Mouse (Mus musculus) left cerebral cortex, postnatal 10 days (tissue): Measurements from ENCODE around the gene Nkg7. TPM values are rescaled to one million over a fixed set of nuclear protein-coding genes. Genes with fewer than 3 reads are reported as not detected.

Experiments used
- DNase-seq, 2 experiments: peaks; one replicate each; pipeline ENCODE4 v3.0.0; 2021 to 2022; ENCODE audit warnings: low spot score in 2 of 2, mixed read lengths in 1 of 2; ENCODE audit errors: extremely low spot score in 1 of 2
- intact Hi-C: fragments of 180-260 bp; cut with DNase I; formaldehyde crosslinking; loops from one replicate; pipeline ENCODE4 v1.15.1; 2025
- microRNA-seq: library from miRNA; unstranded; fragments of <30 nt; microRNA quantifications from one replicate; pipeline ENCODE4 v1.2.0, GENCODE M21; 2022
- total RNA-seq, 2 experiments: library from RNA; stranded (reverse); gene quantifications; 2 replicates each; pipeline ENCODE4 v1.2.3; 2021

Gene Nkg7
- total RNA-seq, 2 experiments from 2014 or later: not detected

DNA sequence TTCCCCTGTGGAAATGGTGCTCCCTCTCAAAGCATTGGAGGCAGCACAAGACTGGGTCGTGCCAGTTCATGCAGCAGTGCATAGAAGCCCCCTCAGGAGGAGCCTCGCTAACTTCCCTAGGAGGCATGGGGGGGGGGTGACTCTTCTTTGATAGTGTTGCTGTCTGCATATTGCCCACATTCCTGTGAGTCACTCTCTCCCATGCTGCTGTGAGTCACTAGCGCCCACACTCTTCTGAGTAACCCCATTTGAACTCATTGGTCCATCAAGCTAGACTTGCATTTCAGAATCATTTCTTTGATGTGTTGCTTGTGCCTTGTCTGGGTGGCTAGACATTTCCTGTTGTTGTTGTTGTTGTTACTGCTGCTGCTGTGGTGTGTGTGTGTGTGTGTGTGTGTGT, 44.3 kb downstream of the Nkg7 start:
- intact Hi-C loops: no loop called here

DNA sequence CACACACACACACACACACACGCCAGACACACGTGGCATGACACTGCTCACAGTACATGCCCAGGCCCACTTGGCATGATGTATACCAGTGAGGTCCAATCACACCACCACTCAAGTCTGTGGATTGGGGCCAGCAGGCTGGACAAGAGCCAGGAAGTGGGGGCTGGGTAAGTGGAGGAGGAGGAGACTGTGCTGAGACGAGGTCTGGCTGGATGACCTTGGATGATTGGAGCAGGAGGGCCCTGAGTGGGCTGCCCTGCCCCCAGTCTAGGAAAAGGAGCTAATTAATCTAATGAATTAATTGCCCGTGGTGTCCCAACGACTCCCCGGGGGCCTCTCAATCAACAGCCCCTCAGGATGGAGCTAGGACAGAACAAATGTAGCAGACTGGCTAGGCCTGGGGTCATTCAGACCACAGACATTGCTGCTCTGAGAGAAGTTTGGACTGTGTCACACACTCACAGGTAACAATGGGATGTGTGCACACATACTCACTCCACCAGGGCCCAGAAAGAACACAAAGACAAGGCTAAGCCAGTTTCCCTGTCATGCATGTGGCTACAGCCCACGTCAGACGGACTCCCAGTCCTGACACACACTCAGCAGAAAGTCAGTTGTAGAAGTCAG, 45.3 kb downstream of the Nkg7 start:
- intact Hi-C loops: no loop called here
- peak in 1 of 2 experiments; percentile 76 for DNase-seq

More for the DNA sequence above, 44.3 kb downstream of the Nkg7 start:
- no peak for DNase-seq

DNA sequence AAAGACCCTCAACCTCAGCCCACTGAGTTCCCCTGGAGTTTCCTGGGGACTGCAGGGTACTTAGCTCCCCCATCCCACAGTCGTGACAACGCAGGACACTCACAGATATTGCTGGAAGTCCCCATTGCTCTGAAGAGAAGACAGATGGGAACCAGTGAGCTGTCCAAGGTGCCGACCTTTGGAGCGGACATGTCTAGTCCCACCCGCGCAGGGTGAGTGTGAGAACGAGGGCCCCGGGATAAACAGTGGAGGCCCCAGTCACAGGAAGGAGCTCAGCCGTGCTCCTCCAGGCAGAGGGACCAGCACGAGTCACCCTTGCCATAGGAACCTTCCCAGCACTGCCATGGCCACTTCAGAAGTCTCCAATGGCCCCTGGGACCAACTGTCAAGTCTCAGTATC, 46.4 kb downstream of the Nkg7 start:
- intact Hi-C loops: no loop called here
- DNase-seq: no peak

Small RNA genes lying within 50 kb of the gene (microRNA-seq; reads per million reads assigned to microRNA genes)
- 2.0 reads per million for gene Mir7051

Other genes starting within 250 kb of the Nkg7 start
- 10 to 100 TPM; 19.3 to 20.7 TPM for gene Zfp715, start 123.8 kb upstream of the Nkg7 start, total RNA-seq
- gene Siglecf, start 85.7 kb upstream of the Nkg7 start, total RNA-seq: under 1 TPM; 0.26 to 0.45 TPM
- gene Siglecg, start 28.9 kb upstream of the Nkg7 start, total RNA-seq: under 1 TPM; 0.09 to 0.14 TPM
- not detected for gene Lim2, start 9.4 kb upstream of the Nkg7 start, total RNA-seq
- not detected for gene Cldnd2, start 3.7 kb downstream of the Nkg7 start, total RNA-seq
- gene Etfb, start 7.0 kb downstream of the Nkg7 start, total RNA-seq: 10 to 100 TPM; 52.2 to 55.8 TPM
- gene Gm45233, start 7.1 kb downstream of the Nkg7 start, total RNA-seq: 1 to 10 TPM in 1 of 2 experiments, under 1 TPM in 1; 0.79 to 1.4 TPM
- 1 to 10 TPM; 4.4 TPM for gene Vsig10l, start 26.1 kb downstream of the Nkg7 start, total RNA-seq
- 10 to 100 TPM; 46.4 to 47.7 TPM for gene Iglon5, start 53.0 kb downstream of the Nkg7 start, total RNA-seq
- not detected for gene 4931406B18Rik, start 68.9 kb downstream of the Nkg7 start, total RNA-seq
- 1 to 10 TPM; 6.3 to 6.7 TPM for gene Cd33, start 107.4 kb downstream of the Nkg7 start, total RNA-seq
- 1 to 10 TPM; 5.1 to 5.8 TPM for gene Zfp658, start 125.2 kb downstream of the Nkg7 start, total RNA-seq
- gene Zfp719, start 142.5 kb downstream of the Nkg7 start, total RNA-seq: 10 to 100 TPM; 17.1 to 26.4 TPM
- not detected for gene Zfp819, start 170.1 kb downstream of the Nkg7 start, total RNA-seq
- under 1 TPM in 1 of 2 experiments, not detected in 1; 0.18 TPM for gene Ceacam18, start 197.6 kb downstream of the Nkg7 start, total RNA-seq
- gene Siglece, start 223.1 kb downstream of the Nkg7 start, total RNA-seq: 1 to 10 TPM; 1.1 TPM
- 10 to 100 TPM; 12.4 TPM for gene Ctu1, start 234.9 kb downstream of the Nkg7 start, total RNA-seq